Comparison of ENCODE assay signal across 22 mouse cellular contexts in genomic region chr13:60222336-60222735, GRCm38 (mm10). TPM values are rescaled to one million over a fixed set of nuclear protein-coding genes. Genes with fewer than 3 reads are reported as not detected.
DNase-seq lines count a peak whose midpoint lies in the region; ATAC-seq and TF ChIP-seq lines count a peak whose summit lies in the region.
"Had no signal": no experiment of that assay in that cellular context is flagged by ENCODE, and none has a peak within 500 bp of the region (broad histone marks: within the 10 kb centered on the region; RNA-seq: fewer than 3 reads in every experiment).

No protein-coding gene starts in this region.

- no peak overlapping the region for H3K4me3 ChIP-seq in embryonic facial prominence, embryonic 12.5 days
- H3K4me3 ChIP-seq in embryonic facial prominence, embryonic 10.5 days: no peak overlapping the region
- H3K4me3 ChIP-seq in kidney, postnatal 0 days (replicated peaks; ENCODE audit: low read depth, low read length): no peak overlapping the region
- H3K4me3 ChIP-seq in kidney, embryonic 16.5 days (ENCODE audit: low read length): no peak overlapping the region
- H3K4me3 ChIP-seq in embryonic facial prominence, embryonic 15.5 days (replicated peaks): no peak overlapping the region
- H3K4me3 ChIP-seq: forebrain, embryonic 13.5 days; hindbrain, embryonic 12.5 days; midbrain, embryonic 15.5 days; neural tube, embryonic 12.5 days had no signal

- H3K27ac ChIP-seq in embryonic facial prominence, embryonic 12.5 days: peak overlapping the region; percentile 82
- H3K27ac ChIP-seq in embryonic facial prominence, embryonic 10.5 days (replicated peaks): no peak overlapping the region; the same call in 1 of the 2 replicates
- H3K27ac ChIP-seq in kidney, postnatal 0 days: no peak overlapping the region
- no peak overlapping the region; the same call in 1 of the 2 replicates for H3K27ac ChIP-seq in kidney, embryonic 16.5 days (ENCODE audit: low read length)
- peak overlapping the region; percentile 66 for H3K27ac ChIP-seq in embryonic facial prominence, embryonic 15.5 days (replicated peaks)
- H3K27ac ChIP-seq: forebrain, embryonic 13.5 days; hindbrain, embryonic 12.5 days; macrophage; midbrain, embryonic 15.5 days; neural tube, embryonic 12.5 days had no signal

- no peak for ATAC-seq in embryonic facial prominence, embryonic 12.5 days (ENCODE audit: insufficient number of reproducible peaks, insufficient read depth, low FRiP score, low TSS enrichment)
- no peak for ATAC-seq in kidney, postnatal 0 days (replicated peaks; ENCODE audit: low FRiP score, low read depth)
- ATAC-seq in kidney, embryonic 16.5 days (ENCODE audit: low FRiP score, low TSS enrichment): no peak
- ATAC-seq in embryonic facial prominence, embryonic 15.5 days (ENCODE audit: insufficient number of reproducible peaks, low FRiP score, low TSS enrichment, low read depth): no peak
- ATAC-seq: activated CD4-positive, CD25-positive, alpha-beta regulatory T cell, adult 4 months; forebrain, embryonic 13.5 days; midbrain, embryonic 15.5 days had no signal

- no peak for TF ChIP-seq CTCF in kidney, postnatal 0 days (IDR thresholded peaks at IDR 0.05; ENCODE audit: low read depth)

- DNase-seq in embryonic facial prominence, embryonic 10.5 days (ENCODE audit: low spot score): no peak
- peak; percentile 38 for DNase-seq in kidney, postnatal 0 days (ENCODE audit: low spot score)
- peak; percentile 6 for DNase-seq in skeletal muscle tissue, adult 2 months (ENCODE audit: low read depth, low spot score)
- DNase-seq in right cerebral cortex, postnatal 4 days: no peak
- DNase-seq in layer of hippocampus, adult 8-10 months (ENCODE audit: low spot score in 2 of 2): no peak
- DNase-seq: adrenal gland, postnatal 14 days; cerebellum, adult 9-10 months; kidney, adult 8-10 months; kidney, postnatal 4 days; layer of hippocampus, adult 9-11 months; retina, postnatal 1 day; right cerebral cortex, postnatal 25 days had no signal

- no peak overlapping the region for H3K4me2 ChIP-seq in embryonic facial prominence, embryonic 12.5 days (replicated peaks)
- H3K4me2 ChIP-seq in kidney, postnatal 0 days (ENCODE audit: low read length): no peak overlapping the region
- no peak overlapping the region for H3K4me2 ChIP-seq in kidney, embryonic 16.5 days (replicated peaks; ENCODE audit: low read depth, low read length)
- 0 out of 2 replicates have a peak overlapping the region, but pooled peaks have one; percentile 2 for H3K4me2 ChIP-seq in embryonic facial prominence, embryonic 15.5 days (replicated peaks)
- H3K4me2 ChIP-seq: forebrain, embryonic 13.5 days; heart, embryonic 11.5 days; hindbrain, embryonic 12.5 days; midbrain, embryonic 15.5 days; neural tube, embryonic 12.5 days had no signal

- no peaks in the 10 kb centered on the region for H3K36me3 ChIP-seq in embryonic facial prominence, embryonic 12.5 days
- no peaks in the 10 kb centered on the region for H3K36me3 ChIP-seq in embryonic facial prominence, embryonic 10.5 days (replicated peaks)
- H3K36me3 ChIP-seq in kidney, postnatal 0 days (ENCODE audit: insufficient read depth, low read length): no peaks in the 10 kb centered on the region
- no peaks in the 10 kb centered on the region for H3K36me3 ChIP-seq in kidney, embryonic 16.5 days (ENCODE audit: insufficient read depth, low read length)
- H3K36me3 ChIP-seq in embryonic facial prominence, embryonic 15.5 days: no peaks in the 10 kb centered on the region
- H3K36me3 ChIP-seq: hindbrain, embryonic 12.5 days; midbrain, embryonic 15.5 days; neural tube, embryonic 12.5 days had no signal

- peaks cover 20% of the 10 kb centered on the region for H3K4me1 ChIP-seq in embryonic facial prominence, embryonic 12.5 days
- H3K4me1 ChIP-seq in embryonic facial prominence, embryonic 10.5 days: peaks cover 26% of the 10 kb centered on the region
- H3K4me1 ChIP-seq in kidney, postnatal 0 days (replicated peaks; ENCODE audit: insufficient read depth, low read length): 0 out of 2 replicates have a peak, but pooled peaks cover 5% of the 10 kb centered on the region
- H3K4me1 ChIP-seq in kidney, embryonic 16.5 days (ENCODE audit: insufficient read depth, low read length): peaks cover 25% of the 10 kb centered on the region
- peaks cover 29% of the 10 kb centered on the region for H3K4me1 ChIP-seq in embryonic facial prominence, embryonic 15.5 days
- H3K4me1 ChIP-seq: midbrain, embryonic 15.5 days had no signal

- WGBS in embryonic facial prominence, embryonic 12.5 days: 62% methylated on average over 11 of the region's 11 CpGs
- WGBS in embryonic facial prominence, embryonic 10.5 days: 85% methylated on average over 11 of the region's 11 CpGs
- 59% methylated on average over 11 of the region's 11 CpGs for WGBS in kidney, postnatal 0 days
- 66% methylated on average over 11 of the region's 11 CpGs for WGBS in kidney, embryonic 16.5 days
- WGBS in embryonic facial prominence, embryonic 15.5 days: 46% methylated on average over 11 of the region's 11 CpGs

- 0 out of 2 replicates have a peak, but pooled peaks cover 5% of the 10 kb centered on the region for H3K9me3 ChIP-seq in embryonic facial prominence, embryonic 12.5 days
- H3K9me3 ChIP-seq in embryonic facial prominence, embryonic 10.5 days: peaks cover 7% of the 10 kb centered on the region; the same call in 1 of the 2 replicates
- H3K9me3 ChIP-seq in kidney, postnatal 0 days (replicated peaks; ENCODE audit: low read length): no peaks in the 10 kb centered on the region
- H3K9me3 ChIP-seq in kidney, embryonic 16.5 days (ENCODE audit: low read length): 0 out of 2 replicates have a peak, but pooled peaks cover 6% of the 10 kb centered on the region
- no peaks in the 10 kb centered on the region for H3K9me3 ChIP-seq in embryonic facial prominence, embryonic 15.5 days (replicated peaks)
- H3K9me3 ChIP-seq: hindbrain, embryonic 12.5 days; midbrain, embryonic 15.5 days had no signal

- H3K27me3 ChIP-seq in embryonic facial prominence, embryonic 12.5 days: no peaks in the 10 kb centered on the region
- no peaks in the 10 kb centered on the region for H3K27me3 ChIP-seq in embryonic facial prominence, embryonic 10.5 days (replicated peaks; ENCODE audit: low read depth, poor library complexity, severe bottlenecking)
- H3K27me3 ChIP-seq in kidney, postnatal 0 days (ENCODE audit: insufficient read depth, low read length): no peaks in the 10 kb centered on the region
- H3K27me3 ChIP-seq in kidney, embryonic 16.5 days (ENCODE audit: insufficient read depth, low read length): no peaks in the 10 kb centered on the region
- no peaks in the 10 kb centered on the region for H3K27me3 ChIP-seq in embryonic facial prominence, embryonic 15.5 days
- H3K27me3 ChIP-seq: forebrain, embryonic 13.5 days; hindbrain, embryonic 12.5 days; midbrain, embryonic 15.5 days; neural tube, embryonic 12.5 days had no signal

- no peak overlapping the region for H3K9ac ChIP-seq in embryonic facial prominence, embryonic 12.5 days
- no peak overlapping the region for H3K9ac ChIP-seq in kidney, postnatal 0 days (ENCODE audit: low read depth, low read length)
- no peak overlapping the region for H3K9ac ChIP-seq in kidney, embryonic 16.5 days (replicated peaks; ENCODE audit: low read length)
- no peak overlapping the region for H3K9ac ChIP-seq in embryonic facial prominence, embryonic 15.5 days
- H3K9ac ChIP-seq: forebrain, embryonic 13.5 days; hindbrain, embryonic 12.5 days; midbrain, embryonic 15.5 days; neural tube, embryonic 12.5 days had no signal

RNA-seq across cellular contexts. Expression of gene Gas1, which starts 45.2 kb away (rescaled TPM):
- polyA plus RNA-seq in embryonic facial prominence, embryonic 12.5 days (2016; fragmentation: Nextera tagmentation; extraction: Ambion mirVana): 261 and 307 TPM in 2 replicates
- polyA plus RNA-seq in embryonic facial prominence, embryonic 10.5 days (2016; fragmentation: Nextera tagmentation; extraction: Ambion mirVana): 77.9 and 78.3 TPM in 2 replicates
- 84.7 and 116 TPM in 2 replicates for polyA plus RNA-seq in kidney, postnatal 0 days (2015; fragmentation: Nextera tagmentation; extraction: Ambion mirVana)
- polyA plus RNA-seq in kidney, embryonic 16.5 days (2015; fragmentation: Nextera tagmentation; extraction: Ambion mirVana): 55.0 and 58.4 TPM in 2 replicates
- 236 and 242 TPM in 2 replicates for polyA plus RNA-seq in embryonic facial prominence, embryonic 15.5 days (2015; fragmentation: Nextera tagmentation; extraction: Ambion mirVana)
- total RNA-seq in layer of hippocampus, adult 8-10 months (2022): 1 to 10 TPM; 7.3 to 9.0 (median 8.2) TPM
- polyA plus RNA-seq: activated CD4-positive, CD25-positive, alpha-beta regulatory T cell, adult 4 months had no signal

Comparison
In these comparisons a context has a peak if more than half of its experiments do, and no peak if none do; other contexts are left out.
1. H3K27ac ChIP-seq: peak in embryonic facial prominence, embryonic 12.5 days (single experiment) and embryonic facial prominence, embryonic 15.5 days (single experiment); none in embryonic facial prominence, embryonic 10.5 days (single experiment), kidney, postnatal 0 days (single experiment) and kidney, embryonic 16.5 days (single experiment).
2. DNase-seq: peak in kidney, postnatal 0 days (single experiment) and skeletal muscle tissue, adult 2 months (single experiment); none in embryonic facial prominence, embryonic 10.5 days (single experiment), right cerebral cortex, postnatal 4 days (single experiment) and layer of hippocampus, adult 8-10 months (0 of 2).